Mouse (Mus musculus) adipocyte (in vitro differentiated cells): ENCODE data around the gene Cpne8.

Source experiments
- DNase-seq: peaks from one replicate; pipeline ENCODE4 v3.0.0-alpha.2; 2016; ENCODE audit warnings: low spot score

The Cpne8 gene

DNA sequence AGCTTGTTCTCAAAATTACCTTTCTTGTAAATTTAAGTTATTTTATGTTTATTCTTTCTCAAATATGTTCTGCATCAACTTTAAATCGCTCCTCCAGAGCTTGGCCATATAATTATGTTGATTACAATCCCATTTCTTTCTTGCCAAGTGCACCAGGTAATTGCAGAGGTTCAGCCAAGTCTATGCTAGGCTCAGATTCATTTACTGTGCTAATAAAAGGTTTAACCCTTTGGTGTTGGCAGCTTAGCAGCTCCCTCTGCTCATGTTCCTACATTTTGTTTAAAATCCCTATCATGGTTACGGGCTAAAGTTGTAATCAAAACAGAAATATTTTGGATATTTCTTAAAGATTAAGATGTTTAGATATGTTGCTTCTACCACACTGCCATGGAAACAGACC lies 216.0 kb downstream of the Cpne8 start:
- DNase-seq: no peak

GRCm38 (mm10) chr15:90446076-90446475 lies 233.2 kb downstream of the Cpne8 start:
- DNase-seq: no peak
